Mouse (Mus musculus) layer of hippocampus, adult 11-12 months (tissue): Measurements from ENCODE around the gene Maob.

Experiments
- DNase-seq: peaks from one replicate; pipeline ENCODE4 v3.0.0; 2022; ENCODE audit warnings: low spot score

The Maob gene

DNA sequence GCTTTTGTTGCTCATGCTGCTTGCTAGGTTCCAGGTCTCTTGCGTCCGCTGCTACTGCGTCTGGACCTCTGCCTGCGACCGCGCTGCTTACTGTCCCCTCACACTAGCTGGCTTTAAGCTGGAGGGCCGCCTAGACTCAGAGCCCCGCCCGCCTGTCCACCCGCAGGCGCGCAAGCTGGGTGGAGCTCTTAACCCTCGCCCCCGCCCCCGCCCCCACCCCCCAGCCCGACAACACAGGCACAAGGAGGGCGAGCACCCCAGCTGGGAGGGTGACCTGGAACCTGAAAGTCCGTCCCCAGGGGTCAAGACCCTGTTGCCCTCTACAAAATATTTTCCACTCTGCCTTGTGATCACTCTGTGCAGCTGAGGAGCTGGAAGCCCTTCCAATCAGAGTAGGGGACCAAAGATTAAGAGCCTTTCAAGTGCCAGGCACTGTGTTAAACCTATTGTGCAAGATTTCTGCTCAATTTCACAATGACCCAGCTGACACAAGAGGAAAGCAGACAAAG is at the start of gene Maob:
Gene Maob (minus strand): TSS at position 106 of the 509 bp plus-strand sequence.
- no peak for DNase-seq

DNA sequence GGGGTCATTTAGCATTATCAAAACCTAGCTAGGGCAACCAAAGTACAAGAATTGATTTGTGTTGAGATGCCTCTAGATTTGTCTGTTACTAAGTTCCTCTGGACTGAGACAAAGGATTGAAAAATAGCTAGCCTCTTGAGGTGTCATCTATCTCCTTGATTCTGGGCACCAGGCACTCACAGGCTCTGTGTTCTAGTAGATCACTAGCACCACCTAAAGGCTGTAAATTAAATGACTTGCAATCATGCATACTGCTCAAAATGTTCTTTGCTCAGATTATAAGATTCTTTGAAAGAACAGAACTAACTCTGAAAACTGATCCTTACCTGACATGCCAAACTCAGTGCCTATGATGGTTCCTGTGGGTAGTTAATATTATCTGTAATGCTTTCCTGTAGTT is 43.1 kb upstream of the Maob start:
- DNase-seq, result no peak

DNA sequence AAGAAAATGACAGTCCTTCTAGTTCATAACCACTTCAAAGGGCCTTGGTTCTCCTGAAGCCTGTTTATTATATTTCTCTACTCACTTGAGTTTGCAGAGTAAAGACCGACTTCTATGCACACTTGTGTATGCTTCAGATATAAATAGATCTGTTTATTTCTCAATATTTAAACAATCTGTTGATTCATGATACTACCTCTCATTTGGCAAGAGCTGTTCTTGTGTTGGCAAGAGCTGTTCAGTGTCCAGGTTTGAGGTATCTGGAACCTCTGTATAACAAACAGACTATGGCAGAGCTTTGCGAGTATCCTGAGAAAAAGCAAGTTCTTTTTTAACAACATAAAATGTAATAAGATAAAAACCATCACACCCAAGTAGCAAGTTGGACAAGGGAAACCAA is 28.9 kb upstream of the Maob start:
- no peak for DNase-seq

DNA sequence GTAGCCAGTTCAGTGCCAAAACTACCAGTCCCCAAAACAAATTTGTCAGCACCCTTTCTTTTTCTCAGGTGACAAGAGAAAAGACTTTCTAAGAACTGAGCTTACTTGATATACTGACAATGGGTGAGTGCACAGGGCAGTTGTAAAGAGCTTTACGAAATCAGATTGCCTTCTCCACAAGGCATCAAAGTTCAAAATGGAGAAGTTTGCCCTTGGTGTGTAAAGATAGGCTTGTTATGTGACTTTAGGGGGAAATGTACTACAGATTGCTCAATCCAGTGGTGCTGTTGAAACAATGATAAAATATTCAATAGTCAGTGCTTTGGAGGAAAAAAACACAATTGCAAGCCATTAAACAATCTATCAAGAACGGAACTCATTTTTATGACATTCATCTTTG is 24.3 kb upstream of the Maob start:
- no peak for DNase-seq

DNA sequence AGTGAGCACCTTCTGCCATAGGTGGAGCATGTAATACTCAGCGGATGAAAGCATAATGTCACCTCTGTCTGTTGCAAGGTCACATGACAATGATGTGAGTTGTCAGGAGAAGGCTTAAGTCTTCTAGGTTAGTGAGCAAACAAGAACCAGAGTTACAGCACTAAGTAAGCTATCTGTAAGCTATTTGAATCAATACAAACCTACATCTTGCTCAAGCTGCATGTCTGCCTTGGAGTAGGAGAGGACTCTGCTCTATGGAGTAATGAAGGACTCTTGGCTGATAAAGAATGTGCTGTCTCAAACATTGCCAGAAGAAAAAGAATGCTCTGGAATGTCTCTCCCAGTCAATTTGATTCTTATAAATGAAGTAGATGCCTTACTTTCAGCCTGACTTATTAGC is 20.1 kb upstream of the Maob start:
- DNase-seq, result no peak

DNA sequence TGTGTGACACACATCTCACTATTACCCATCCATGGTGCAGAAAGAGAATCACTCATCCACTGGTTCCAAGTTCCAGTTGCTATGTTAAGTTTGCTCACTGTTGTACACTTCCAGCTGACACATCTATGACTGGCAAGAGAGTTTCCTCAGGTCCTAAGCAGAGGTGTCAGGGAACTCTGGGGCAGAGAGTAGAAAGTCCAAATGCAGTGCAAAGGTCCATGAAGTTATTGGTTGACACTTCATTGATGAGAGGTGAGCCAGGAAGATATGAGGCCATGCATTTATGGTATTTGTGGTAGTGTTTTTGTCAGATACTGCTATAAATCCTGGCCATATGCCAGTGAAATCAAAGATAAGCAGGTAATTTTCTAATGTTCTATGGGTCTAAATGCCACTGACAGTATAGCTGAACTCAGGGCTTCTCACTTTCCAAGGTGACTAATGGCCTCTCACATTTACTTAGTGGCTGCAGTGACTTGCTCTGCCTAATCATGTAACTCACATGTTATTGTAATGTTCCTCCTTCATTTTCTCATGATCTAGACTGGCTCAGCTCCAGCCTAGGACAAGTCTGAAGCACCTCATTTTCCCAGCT is 19.4 kb upstream of the Maob start:
- DNase-seq, result no peak

DNA sequence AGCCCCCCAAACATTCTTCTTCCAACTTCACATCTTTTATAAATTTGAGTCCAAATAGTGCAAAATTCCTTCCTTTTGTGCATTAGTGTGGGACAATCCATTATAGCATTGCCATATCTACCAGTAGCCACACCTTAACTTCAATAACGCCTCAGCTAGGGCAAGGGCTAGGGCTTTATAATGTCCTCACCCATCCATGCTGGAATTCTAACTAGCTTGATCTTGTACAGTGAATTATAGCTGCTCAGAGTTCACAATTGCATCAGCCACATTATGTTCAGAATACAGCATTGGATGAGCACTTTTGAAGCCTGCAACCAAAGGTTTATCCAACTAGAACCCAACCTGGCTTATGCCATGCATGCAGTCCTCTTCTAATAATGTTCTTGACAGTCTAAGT is 8.9 kb upstream of the Maob start:
- no peak for DNase-seq

DNA sequence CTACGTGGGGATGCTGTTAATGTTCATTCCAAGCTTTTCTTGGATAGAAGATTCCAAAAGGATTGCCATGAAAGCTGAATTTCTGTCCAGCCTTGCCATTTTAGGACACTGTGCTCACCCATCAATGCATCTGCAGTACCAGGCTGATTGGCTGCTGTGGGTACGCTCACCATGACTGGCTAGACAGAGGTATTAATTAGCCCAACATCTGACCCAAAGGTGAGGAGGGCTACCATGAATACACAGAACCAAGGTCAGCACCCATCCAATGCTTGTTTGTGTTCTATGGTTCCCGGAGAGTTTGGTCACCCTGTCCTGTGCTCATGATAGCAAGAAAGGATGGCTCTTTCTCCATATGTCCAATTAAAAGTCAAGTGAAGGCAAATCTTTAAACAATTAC is 1.2 kb downstream of the Maob start:
- DNase-seq, result no peak

DNA sequence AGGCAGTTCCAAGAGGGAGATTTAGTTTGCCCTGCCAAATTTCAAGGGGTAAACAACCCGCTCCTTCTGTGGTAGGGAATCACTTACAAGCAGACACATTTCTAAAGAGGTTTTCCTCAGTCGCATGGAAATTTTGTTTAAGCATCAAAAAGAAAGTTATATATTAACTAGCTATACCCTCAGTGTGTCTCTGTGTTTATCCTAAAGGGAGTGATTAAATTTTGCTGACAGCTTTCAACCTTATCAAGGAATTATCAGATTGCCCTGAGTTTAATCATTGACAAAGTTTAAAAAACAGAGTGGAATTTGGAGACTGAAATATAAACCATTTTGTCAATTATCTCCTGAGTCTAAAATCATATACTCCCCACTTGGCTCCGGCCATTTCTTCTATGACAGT is 5.1 kb downstream of the Maob start:
- DNase-seq, result no peak

DNA sequence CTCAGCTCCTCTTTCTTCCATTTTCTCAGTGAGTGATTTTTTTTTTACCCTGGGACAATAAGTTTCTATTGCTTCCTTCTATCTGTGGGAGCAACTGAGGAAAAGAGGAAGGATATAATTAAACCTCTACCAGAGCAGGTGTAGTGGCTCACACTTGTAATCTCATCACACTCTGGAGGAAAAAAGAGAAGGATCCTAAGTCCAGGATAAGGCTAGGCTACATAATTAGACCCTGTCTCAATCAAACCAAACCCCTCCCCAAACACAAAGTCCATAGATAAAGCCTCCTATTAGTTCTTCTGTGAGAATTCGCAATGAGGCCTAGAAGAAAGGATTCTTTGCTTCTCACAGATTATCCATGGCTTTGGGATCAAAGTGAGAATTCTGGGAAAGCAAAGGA is 49.7 kb downstream of the Maob start:
- no peak for DNase-seq

DNA sequence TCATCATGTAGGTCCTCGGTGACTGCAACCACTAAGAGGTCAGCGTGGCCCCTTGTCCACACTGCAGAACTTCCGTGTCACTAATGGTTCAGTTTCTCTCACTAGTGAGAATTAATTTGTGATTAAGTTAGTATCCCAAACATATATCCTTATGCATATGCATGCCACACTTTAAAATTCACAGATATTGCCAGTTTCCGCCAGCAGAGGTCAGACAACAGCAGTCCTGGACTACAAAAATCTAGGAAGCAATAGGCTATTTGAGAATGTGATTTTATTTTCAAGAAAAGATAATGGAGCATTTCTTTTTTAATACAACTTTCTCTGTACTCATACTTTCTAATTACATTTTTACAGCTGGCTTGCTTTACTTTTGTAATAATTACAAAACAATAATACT is 51.0 kb downstream of the Maob start:
- DNase-seq, result peak; percentile 13

DNA sequence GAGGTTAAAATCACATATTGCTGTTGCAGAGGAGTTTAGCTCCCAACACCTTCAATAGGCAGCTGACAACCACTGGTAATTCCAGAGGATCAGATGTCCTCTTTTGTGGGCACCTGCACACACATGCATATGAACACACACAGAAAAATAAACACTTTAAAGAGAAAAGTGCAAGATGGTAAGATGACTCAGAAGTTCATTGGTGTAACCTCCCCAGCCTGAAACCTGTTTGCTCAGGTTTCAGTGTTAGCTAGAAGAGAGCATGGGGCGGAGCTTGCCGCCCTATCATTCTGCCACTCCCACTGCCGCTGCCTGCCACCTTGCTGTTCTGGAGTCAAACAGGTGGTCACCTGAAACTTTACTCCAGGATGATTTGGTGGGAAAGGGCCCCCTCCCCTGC is 55.7 kb downstream of the Maob start:
- no peak for DNase-seq

DNA sequence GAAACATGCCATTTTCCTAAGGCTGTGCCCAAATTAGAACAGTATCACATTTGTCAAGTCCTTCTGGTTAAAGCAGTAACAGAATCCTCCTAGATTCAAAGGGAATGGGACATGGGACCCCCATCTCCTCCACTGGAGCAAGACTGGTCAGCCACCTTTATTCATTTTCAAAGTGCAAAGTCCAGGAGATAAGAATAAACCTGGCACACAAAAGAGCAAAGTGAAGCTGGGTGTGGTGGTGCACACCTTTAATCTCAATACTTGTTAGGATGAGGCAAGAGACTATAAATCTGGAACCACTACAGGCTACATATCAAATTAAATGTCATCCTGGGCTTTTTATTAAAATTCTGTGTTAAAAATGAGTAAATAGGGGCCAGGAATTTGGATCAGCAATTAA is 62.4 kb downstream of the Maob start:
- DNase-seq, result no peak

DNA sequence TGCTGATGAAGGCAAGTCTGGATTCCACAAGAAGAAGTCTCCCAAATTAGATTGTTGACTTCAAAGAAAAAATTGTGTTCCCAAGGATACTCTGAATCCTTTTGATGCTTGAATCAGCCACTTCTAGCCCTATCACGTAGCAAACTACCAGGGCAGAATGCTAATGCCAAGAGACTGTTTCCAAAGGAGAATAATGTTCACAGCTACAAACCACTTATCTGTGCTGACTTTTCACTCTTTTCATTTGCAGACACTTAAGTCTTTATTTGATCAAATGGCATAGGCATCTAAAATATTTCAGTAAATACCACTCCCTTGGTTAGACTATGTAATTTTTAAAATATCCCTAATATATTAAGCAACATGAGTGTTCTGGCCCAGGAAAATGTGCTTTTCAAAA is 68.2 kb downstream of the Maob start:
- DNase-seq, result no peak

DNA sequence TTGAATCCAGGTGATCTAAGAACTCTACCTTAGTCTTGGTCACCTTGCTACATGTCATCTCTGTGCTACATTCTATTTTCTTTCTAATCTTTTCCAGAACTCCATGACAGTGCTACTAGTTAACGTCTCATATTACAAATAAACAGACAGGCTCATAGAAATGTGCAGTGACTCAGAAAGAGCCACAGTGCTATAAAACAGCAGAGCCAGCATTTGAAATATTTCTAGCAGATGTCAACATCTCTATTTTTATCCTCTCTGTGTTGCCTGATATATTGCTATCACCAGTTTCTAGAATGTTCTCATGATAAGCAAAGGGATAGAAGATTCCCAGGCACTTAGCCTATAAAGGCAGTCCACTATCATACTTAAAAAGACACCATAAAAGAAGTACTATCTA is 103.1 kb downstream of the Maob start:
- no peak for DNase-seq

DNA sequence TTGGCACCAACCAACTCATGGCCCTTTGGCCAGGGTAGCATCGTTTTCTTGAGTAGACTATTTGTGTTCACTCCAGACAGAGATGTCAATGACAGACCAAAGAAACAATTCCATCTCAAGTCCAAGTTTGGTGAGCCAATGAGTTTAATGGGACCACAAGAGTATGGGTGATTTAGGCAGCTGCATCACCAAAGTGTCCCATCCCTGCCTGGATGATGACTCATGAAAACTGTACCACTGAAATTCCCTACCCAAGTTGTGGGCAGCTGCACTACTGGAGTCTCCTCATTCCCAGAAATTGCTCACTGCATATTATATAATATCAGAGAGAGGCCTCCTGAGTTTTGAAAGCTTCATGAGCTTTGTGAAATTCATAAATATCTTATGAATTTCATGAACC is 111.1 kb downstream of the Maob start:
- no peak for DNase-seq
